Mouse (Mus musculus) thymus, adult 2 months (tissue): ENCODE measurements around the gene Cdr2. TPM values are rescaled to one million over a fixed set of nuclear protein-coding genes. Genes with fewer than 3 reads are reported as not detected.
"Not testable (repeated sequence)": the region's sequence is repeated elsewhere in the genome, so short reads cannot be mapped to it uniquely, and the experiment has no call there.

Source experiments
- DNase-seq: peaks from one replicate; pipeline ENCODE4 v3.0.0; 2021
- H3K27ac ChIP-seq: fragments of 200-500 bp; 2 replicates; pipeline ENCODE4 v1.5.1; 2012; ENCODE audit warnings: low read length, control low read depth; ENCODE audit not compliant: control insufficient read depth, insufficient read depth
- H3K27me3 ChIP-seq: fragments of 200-500 bp; 2 replicates; pipeline ENCODE4 v1.6.1; 2012; ENCODE audit warnings: mild to moderate bottlenecking, low read length, moderate library complexity, mixed read lengths; ENCODE audit not compliant: control insufficient read depth, insufficient read depth
- H3K36me3 ChIP-seq: fragments of 200-500 bp; 2 replicates; pipeline ENCODE4 v1.6.1; 2012; ENCODE audit warnings: mild to moderate bottlenecking, low read length, moderate library complexity; ENCODE audit not compliant: control insufficient read depth, insufficient read depth
- H3K4me1 ChIP-seq: fragments of 200-500 bp; replicated peaks from 2 replicates; pipeline ENCODE4 v1.6.1; 2012; ENCODE audit warnings: low read length; ENCODE audit not compliant: control insufficient read depth, insufficient read depth
- H3K4me3 ChIP-seq: fragments of 200-500 bp; 2 replicates; pipeline ENCODE4 v1.5.1; 2012; ENCODE audit warnings: mild to moderate bottlenecking, low read length, control low read depth, moderate library complexity; ENCODE audit not compliant: control insufficient read depth, insufficient read depth
- CTCF ChIP-seq: fragments of 200-500 bp; IDR thresholded peaks from 2 replicates; pipeline ENCODE4 v1.5.1; 2012; ENCODE audit warnings: mild to moderate bottlenecking, control low read depth, low read length, moderate library complexity, borderline replicate concordance; ENCODE audit not compliant: control insufficient read depth, poor library complexity, insufficient read depth; ENCODE audit errors: extremely low read depth
- POLR2A ChIP-seq: fragments of 200-500 bp; IDR thresholded peaks from 2 replicates; pipeline ENCODE4 v1.6.1; 2012; ENCODE audit warnings: mild to moderate bottlenecking, low read length, control low read depth, moderate library complexity; ENCODE audit not compliant: control insufficient read depth, poor library complexity, insufficient read depth; ENCODE audit errors: extremely low read depth
- WGBS: fragments of 180-500 bp; shearing (Covaris S2); methylation state at CpG from one replicate; pipeline ENCODE4 v1.1.7; 2018; 5-methylcytosine and 5-hydroxymethylcytosine counted together
- polyA plus RNA-seq: library from polyadenylated mRNA; depleted of rRNA; stranded (reverse); fragments of >200 nt; gene quantifications from 2 replicates; pipeline ENCODE4 v1.2.3, GENCODE M21; 2012

Cdr2 gene
- polyA plus RNA-seq, 1 experiment: 6.0 TPM

GRCm38 (mm10) chr7:120970112-120970511 is 12.0 kb downstream of the Cdr2 start:
- Histone ChIP-seq H3K36me3 (no peaks in the 10 kb centered on the region), H3K27me3 (no peaks in the 10 kb centered on the region), H3K4me3 (no peak overlapping the region), H3K4me1 (no peaks in the 10 kb centered on the region), H3K27ac (no peak overlapping the region)
- DNase-seq: no peak
- WGBS: 79% methylated on average over 5 of the region's 5 CpGs
- TF ChIP-seq POLR2A (no peak), CTCF (no peak)

- WGBS: 83% methylated on average over 7 of the region's 7 CpGs
- DNase-seq: no peak
- Histone ChIP-seq H3K27me3 (no peaks in the 10 kb centered on the region), H3K4me1 (no peaks in the 10 kb centered on the region), H3K27ac (no peak overlapping the region), H3K36me3 (no peaks in the 10 kb centered on the region), H3K4me3 (no peak overlapping the region)
- TF ChIP-seq POLR2A (no peak), CTCF (no peak)
These were observed 12.9 kb downstream of the Cdr2 start for GRCm38 (mm10) chr7:120969221-120969620.

GRCm38 (mm10) chr7:120963126-120963525 is 19.0 kb downstream of the Cdr2 start:
- H3K27me3 ChIP-seq: no peaks in the 10 kb centered on the region
- H3K36me3 ChIP-seq: peaks cover 1% of the 10 kb centered on the region; the same call in 1 of the 2 replicates
- no peak overlapping the region for H3K27ac ChIP-seq
- H3K4me3 ChIP-seq: no peak overlapping the region
- no peaks in the 10 kb centered on the region for H3K4me1 ChIP-seq
- no peak for DNase-seq
- WGBS: 90% methylated on average over 5 of the region's 5 CpGs
- TF ChIP-seq POLR2A (no peak), CTCF (no peak)

- no peak for DNase-seq
- no peak for TF ChIP-seq POLR2A
- TF ChIP-seq CTCF: no peak
- no peaks in the 10 kb centered on the region for H3K4me1 ChIP-seq
- peaks cover 6% of the 10 kb centered on the region for H3K36me3 ChIP-seq
- H3K4me3 ChIP-seq: no peak overlapping the region
- no peaks in the 10 kb centered on the region for H3K27me3 ChIP-seq
- WGBS: 88% methylated on average over 3 of the region's 3 CpGs
- H3K27ac ChIP-seq: no peak overlapping the region
These were observed 20.2 kb downstream of the Cdr2 start for GRCm38 (mm10) chr7:120961893-120962292.

GRCm38 (mm10) chr7:120960601-120961000 is 21.5 kb downstream of the Cdr2 start:
- H3K36me3 ChIP-seq: peaks cover 6% of the 10 kb centered on the region
- peak; percentile 27 for DNase-seq
- H3K27ac ChIP-seq: no peak overlapping the region
- no peaks in the 10 kb centered on the region for H3K27me3 ChIP-seq
- TF ChIP-seq POLR2A: no peak
- TF ChIP-seq CTCF: no peak
- H3K4me3 ChIP-seq: no peak overlapping the region
- 90% methylated on average over 6 of the region's 6 CpGs for WGBS
- H3K4me1 ChIP-seq: no peaks in the 10 kb centered on the region

- Histone ChIP-seq H3K4me3 (no peak overlapping the region), H3K36me3 (peaks cover 6% of the 10 kb centered on the region), H3K4me1 (no peaks in the 10 kb centered on the region), H3K27me3 (no peaks in the 10 kb centered on the region), H3K27ac (no peak overlapping the region)
- DNase-seq: no peak
- no peak for TF ChIP-seq CTCF
- 98% methylated on average over 2 of the region's 2 CpGs for WGBS
These were observed 22.0 kb downstream of the Cdr2 start for GRCm38 (mm10) chr7:120960116-120960515.

- H3K4me3 ChIP-seq, H3K27ac ChIP-seq, H3K27me3 ChIP-seq, DNase-seq, H3K4me1 ChIP-seq, H3K36me3 ChIP-seq: not testable (repeated sequence)
- WGBS: 89% methylated on average over 7 of the region's 7 CpGs
These were observed 28.5 kb downstream of the Cdr2 start for GRCm38 (mm10) chr7:120953591-120953990.
